Mouse (Mus musculus): ENCODE results near the gene Arhgef2. TPM values are rescaled to one million over a fixed set of nuclear protein-coding genes. Genes with fewer than 3 reads are reported as not detected.

Arhgef2 gene
- total RNA-seq, 1 experiment from 2014 or later = 164 TPM

Other genes starting within 250 kb of the Arhgef2 start
- 0.49 TPM in 1 of 2 replicates, not detected in the other for gene Paqr6, start 241.4 kb upstream of the Arhgef2 start, total RNA-seq (2017)
- gene Bglap3, start 233.2 kb upstream of the Arhgef2 start, total RNA-seq (2017) = not detected in 2 replicates
- not detected in 2 replicates for gene Bglap2, start 227.3 kb upstream of the Arhgef2 start, total RNA-seq (2017)
- not detected in 2 replicates for gene Bglap, start 221.5 kb upstream of the Arhgef2 start, total RNA-seq (2017)
- gene Pmf1, start 195.6 kb upstream of the Arhgef2 start, total RNA-seq (2017) = 21.1 and 22.1 TPM in 2 replicates
- 20.9 and 26.2 TPM in 2 replicates for gene Slc25a44, start 180.8 kb upstream of the Arhgef2 start, total RNA-seq (2017)
- 161 and 176 TPM in 2 replicates for gene Sema4a, start 144.8 kb upstream of the Arhgef2 start, total RNA-seq (2017)
- gene Lmna, start 96.0 kb upstream of the Arhgef2 start, total RNA-seq (2017) = 8.1 and 9.4 TPM in 2 replicates
- gene Mex3a, start 73.6 kb upstream of the Arhgef2 start, total RNA-seq (2017) = 0.47 and 0.49 TPM in 2 replicates
- 0.47 and 1.1 TPM in 2 replicates for gene Rab25, start 57.7 kb upstream of the Arhgef2 start, total RNA-seq (2017)
- 66.6 and 68.0 TPM in 2 replicates for gene Lamtor2, start 52.9 kb upstream of the Arhgef2 start, total RNA-seq (2017)
- 25.3 and 26.3 TPM in 2 replicates for gene Ubqln4, start 52.2 kb upstream of the Arhgef2 start, total RNA-seq (2017)
- 21.5 and 25.4 TPM in 2 replicates for gene Ssr2, start 30.1 kb upstream of the Arhgef2 start, total RNA-seq (2017)
- not detected in 2 replicates for gene Rxfp4, start 47.2 kb downstream of the Arhgef2 start, total RNA-seq (2017)
- 112 and 135 TPM in 2 replicates for gene Khdc4, start 79.8 kb downstream of the Arhgef2 start, total RNA-seq (2017)
- 53.4 and 56.6 TPM in 2 replicates for gene Rit1, start 110.9 kb downstream of the Arhgef2 start, total RNA-seq (2017)
- gene Syt11, start 169.2 kb downstream of the Arhgef2 start, total RNA-seq (2017) = 9.5 and 11.1 TPM in 2 replicates
- 50.8 and 52.1 TPM in 2 replicates for gene Gon4l, start 229.3 kb downstream of the Arhgef2 start, total RNA-seq (2017)

Data from neutrophil, adult 5-6 weeks (primary cell).